Mouse (Mus musculus) gastrocnemius, adult 8-10 months (tissue): ENCODE results near the gene Gmfg. TPM values are rescaled to one million over a fixed set of nuclear protein-coding genes. Genes with fewer than 3 reads are reported as not detected.

ENCODE experiments used
- DNase-seq, 2 experiments: peaks; one replicate each; pipeline ENCODE4 v3.0.0; 2022; ENCODE audit warnings: low spot score in 2 of 2
- total RNA-seq, 4 experiments: library from RNA; stranded (reverse); gene quantifications; 2 replicates each; pipeline ENCODE4 v1.2.4; 2022

The Gmfg gene
- 1 to 10 TPM in 2 of 4 experiments, under 1 TPM in 1, not detected in 1; 0.46 to 1.7 (median 1.3) TPM for total RNA-seq

GRCm38 (mm10) chr7:28436932-28437570 lies at the start of gene Gmfg:
Gene Gmfg, plus strand, starts transcription at chr7:28437447.
- DNase-seq: peak; percentile 67 to 68

GRCm38 (mm10) chr7:28390331-28390730 lies 46.9 kb upstream of the Gmfg start:
- no peak for DNase-seq

GRCm38 (mm10) chr7:28392429-28393271 lies 44.6 kb upstream of the Gmfg start, which contains the start of the genes Med29 and Paf1:
Gene Med29, minus strand, starts transcription at chr7:28392708.
Gene Paf1, plus strand, starts transcription at chr7:28392951.
- DNase-seq: peak; percentile 96 to 97

GRCm38 (mm10) chr7:28393272-28393951 lies 43.8 kb upstream of the Gmfg start:
- no peak for DNase-seq

GRCm38 (mm10) chr7:28395425-28395824 lies 41.8 kb upstream of the Gmfg start:
- DNase-seq: no peak

- DNase-seq: no peak
Measured at GRCm38 (mm10) chr7:28398000-28398399, 39.2 kb upstream of the Gmfg start.

- DNase-seq: no peak
Measured at GRCm38 (mm10) chr7:28398696-28399340, 38.4 kb upstream of the Gmfg start.

GRCm38 (mm10) chr7:28401030-28401429 lies 36.2 kb upstream of the Gmfg start:
- DNase-seq: no peak

GRCm38 (mm10) chr7:28401942-28402341 lies 35.3 kb upstream of the Gmfg start:
- DNase-seq: no peak

- DNase-seq: peak; percentile 63 to 69
Measured at GRCm38 (mm10) chr7:28410841-28411475, 26.3 kb upstream of the Gmfg start.

- no peak for DNase-seq
Measured at GRCm38 (mm10) chr7:28412826-28413225, 24.4 kb upstream of the Gmfg start.

- DNase-seq: no peak
Measured at GRCm38 (mm10) chr7:28417368-28417767, 19.9 kb upstream of the Gmfg start.

GRCm38 (mm10) chr7:28418096-28418670 lies 19.1 kb upstream of the Gmfg start:
- DNase-seq: peak; percentile 47 to 63

GRCm38 (mm10) chr7:28419416-28419815 lies 17.8 kb upstream of the Gmfg start:
- DNase-seq: no peak

GRCm38 (mm10) chr7:28423018-28423417 lies 14.2 kb upstream of the Gmfg start:
- no peak for DNase-seq

- no peak for DNase-seq
Measured at GRCm38 (mm10) chr7:28427738-28428137, 9.5 kb upstream of the Gmfg start.

GRCm38 (mm10) chr7:28430512-28430911 lies 6.7 kb upstream of the Gmfg start:
- DNase-seq: no peak

- DNase-seq: no peak
Measured at GRCm38 (mm10) chr7:28432252-28432651, 5.0 kb upstream of the Gmfg start.

GRCm38 (mm10) chr7:28435660-28436259 lies 1.5 kb upstream of the Gmfg start:
- peak in 1 of 2 experiments; percentile 19 for DNase-seq

- DNase-seq: peak; percentile 100
Measured at GRCm38 (mm10) chr7:28436271-28436904, 859 bp upstream of the Gmfg start.
